ENCODE assay signal across 26 mouse cellular contexts in genomic region chr1:105695581-105695980, GRCm38 (mm10). TPM values are rescaled to one million over a fixed set of nuclear protein-coding genes. Genes with fewer than 3 reads are reported as not detected.
DNase-seq lines count a peak whose midpoint lies in the region; ATAC-seq and TF ChIP-seq lines count a peak whose summit lies in the region.
"Had no signal": no experiment of that assay in that cellular context is flagged by ENCODE, and none has a peak within 500 bp of the region (broad histone marks: within the 10 kb centered on the region; RNA-seq: fewer than 3 reads in every experiment).

No protein-coding gene starts in this region.

- no peak overlapping the region for H3K4me3 ChIP-seq in liver, adult 2 months (ENCODE audit: insufficient read depth, low read depth, low read length)
- H3K4me3 ChIP-seq in liver, postnatal 0 days (ENCODE audit: low read depth, low read length) = no peak overlapping the region
- H3K4me3 ChIP-seq: forebrain, embryonic 10.5 days; forebrain, embryonic 13.5 days; heart, embryonic 12.5 days; heart, embryonic 15.5 days; hindbrain, embryonic 12.5 days; hindbrain, embryonic 15.5 days had no signal

- H3K9ac ChIP-seq in liver, adult 2 months (ENCODE audit: low read depth, low read length) = no peak overlapping the region
- H3K9ac ChIP-seq in liver, postnatal 0 days (replicated peaks) = no peak overlapping the region
- H3K9ac ChIP-seq: forebrain, embryonic 13.5 days; heart, embryonic 12.5 days; heart, embryonic 15.5 days; hindbrain, embryonic 12.5 days; hindbrain, embryonic 15.5 days had no signal

- TF ChIP-seq CTCF in liver, adult 2 months (IDR thresholded peaks at IDR 0.05; ENCODE audit: low read depth, low read length) = no peak
- no peak for TF ChIP-seq CTCF in liver, postnatal 0 days (IDR thresholded peaks at IDR 0.05; ENCODE audit: low read depth)

- WGBS in liver, adult 2 months = 27% methylated on average over 2 of the region's 2 CpGs
- WGBS in liver, postnatal 0 days (ENCODE audit: insufficient replicate concordance) = 74% methylated on average over 2 of the region's 2 CpGs

- H3K27ac ChIP-seq in liver, adult 2 months (replicated peaks; ENCODE audit: insufficient read depth, low read depth, low read length) = no peak overlapping the region
- H3K27ac ChIP-seq in liver, postnatal 0 days (ENCODE audit: low read depth) = no peak overlapping the region
- H3K27ac ChIP-seq: forebrain, embryonic 10.5 days; forebrain, embryonic 13.5 days; heart, embryonic 15.5 days; hindbrain, embryonic 12.5 days; hindbrain, embryonic 15.5 days had no signal

- no peaks in the 10 kb centered on the region for H3K79me2 ChIP-seq in liver, adult 2 months (ENCODE audit: control insufficient read depth, insufficient read depth, low read length)

- H3K27me3 ChIP-seq in liver, adult 2 months (ENCODE audit: control insufficient read depth, insufficient read depth, low read length) = no peaks in the 10 kb centered on the region
- H3K27me3 ChIP-seq in liver, postnatal 0 days (ENCODE audit: insufficient read depth, low read length) = no peaks in the 10 kb centered on the region
- H3K27me3 ChIP-seq: CH12.LX; forebrain, embryonic 13.5 days; heart, embryonic 12.5 days; heart, embryonic 15.5 days; hindbrain, embryonic 12.5 days; hindbrain, embryonic 15.5 days had no signal

- no peak for TF ChIP-seq EP300 in liver, postnatal 0 days (IDR thresholded peaks at IDR 0.05; ENCODE audit: low read depth)

- ATAC-seq in liver, postnatal 0 days = no peak
- ATAC-seq: forebrain, embryonic 13.5 days; forebrain, embryonic 16.5 days; intestine, postnatal 0 days had no signal

- no peak overlapping the region for H3K4me2 ChIP-seq in liver, postnatal 0 days (ENCODE audit: low read depth, low read length)
- H3K4me2 ChIP-seq: forebrain, embryonic 13.5 days; heart, embryonic 12.5 days; heart, embryonic 15.5 days; hindbrain, embryonic 12.5 days; hindbrain, embryonic 15.5 days had no signal

- no peaks in the 10 kb centered on the region for H3K9me3 ChIP-seq in liver, postnatal 0 days (ENCODE audit: low read length)
- H3K9me3 ChIP-seq: forebrain, embryonic 10.5 days; forebrain, embryonic 13.5 days; G1E; heart, embryonic 12.5 days; heart, embryonic 15.5 days; hindbrain, embryonic 12.5 days; hindbrain, embryonic 15.5 days had no signal

- TF ChIP-seq POLR2A in liver, adult 2 months (IDR thresholded peaks at IDR 0.05; ENCODE audit: extremely low read depth, insufficient read depth, low read length) = no peak

- peak; percentile 26 to 28 for DNase-seq in heart, adult 18-20 months
- DNase-seq in heart, postnatal 10 days = no peak
- DNase-seq in liver, adult 2 months (ENCODE audit: extremely low read depth, low read depth, low spot score) = peak; percentile 92
- DNase-seq in liver, postnatal 0 days = no peak
- peak; percentile 55 for DNase-seq in adipocyte (ENCODE audit: low spot score)
- DNase-seq in embryo, embryonic 9.5 days (ENCODE audit: extremely low spot score) = no peak
- DNase-seq in cerebellum, postnatal 14 days = no peak
- DNase-seq: adrenal gland, adult 8-10 months; adrenal gland, postnatal 25 days; B cell, adult 2 months; cerebellum, adult 18-20 months; cerebellum, adult 9-10 months; cerebellum, postnatal 25 days; gastrocnemius, postnatal 10 days; gastrocnemius, postnatal 36 days; heart, postnatal 14 days had no signal

- H3K36me3 ChIP-seq in liver, adult 2 months (ENCODE audit: control insufficient read depth, insufficient read depth, low read length) = peaks cover 16% of the 10 kb centered on the region
- peaks cover 22% of the 10 kb centered on the region; the same call in 1 of the 2 replicates for H3K36me3 ChIP-seq in liver, postnatal 0 days (replicated peaks; ENCODE audit: insufficient read depth, low read length)

- intact Hi-C loops in heart, postnatal 10 days (cut with DNase I) = no loop called here

- H3K4me1 ChIP-seq in liver, adult 2 months (ENCODE audit: control insufficient read depth, insufficient read depth, low read length) = peaks cover 12% of the 10 kb centered on the region; the same call in 1 of the 2 replicates
- no peaks in the 10 kb centered on the region for H3K4me1 ChIP-seq in liver, postnatal 0 days (ENCODE audit: insufficient read depth)
- H3K4me1 ChIP-seq: forebrain, embryonic 10.5 days; forebrain, embryonic 13.5 days; heart, embryonic 12.5 days; heart, embryonic 15.5 days; hindbrain, embryonic 12.5 days; hindbrain, embryonic 15.5 days had no signal

RNA-seq across cellular contexts. Expression of gene Relch, which starts 31.9 kb away (rescaled TPM):
- 10 to 100 TPM; 21.8 to 22.4 TPM for total RNA-seq in heart, adult 18-20 months (2021)
- 10 to 100 TPM; 26.1 to 30.4 TPM for total RNA-seq in heart, postnatal 10 days (2021)
- total RNA-seq in liver, adult 2 months (2014; rRNA removed) = 19.4 and 23.5 TPM in 2 replicates
- polyA plus RNA-seq in liver, adult 2 months (2012; rRNA removed) = 15.1 and 15.5 TPM in 2 replicates
- 10.5 and 11.5 TPM in 2 replicates for polyA plus RNA-seq in liver, postnatal 0 days (2015; fragmentation: Nextera tagmentation; extraction: Ambion mirVana)

RNA-seq across cellular contexts. Expression of gene Pign, which starts 32.1 kb away (rescaled TPM):
- total RNA-seq in heart, adult 18-20 months (2021) = 10 to 100 TPM; 12.2 to 12.7 TPM
- 10 to 100 TPM; 24.4 to 25.6 TPM for total RNA-seq in heart, postnatal 10 days (2021)
- 32.5 and 38.4 TPM in 2 replicates for total RNA-seq in liver, adult 2 months (2014; rRNA removed)
- polyA plus RNA-seq in liver, adult 2 months (2012; rRNA removed) = 7.2 and 11.2 TPM in 2 replicates
- polyA plus RNA-seq in liver, postnatal 0 days (2015; fragmentation: Nextera tagmentation; extraction: Ambion mirVana) = 2.5 and 3.4 TPM in 2 replicates

Comparison
In these comparisons a context has a peak if more than half of its experiments do, and no peak if none do; other contexts are left out.
1. DNase-seq: peak in heart, adult 18-20 months (2 of 2), liver, adult 2 months (single experiment) and adipocyte (single experiment); none in heart, postnatal 10 days (0 of 2), liver, postnatal 0 days (single experiment), embryo, embryonic 9.5 days (single experiment) and cerebellum, postnatal 14 days (0 of 2).